ENCODE assay signal across 8 mouse cellular contexts in the genomic region with DNA sequence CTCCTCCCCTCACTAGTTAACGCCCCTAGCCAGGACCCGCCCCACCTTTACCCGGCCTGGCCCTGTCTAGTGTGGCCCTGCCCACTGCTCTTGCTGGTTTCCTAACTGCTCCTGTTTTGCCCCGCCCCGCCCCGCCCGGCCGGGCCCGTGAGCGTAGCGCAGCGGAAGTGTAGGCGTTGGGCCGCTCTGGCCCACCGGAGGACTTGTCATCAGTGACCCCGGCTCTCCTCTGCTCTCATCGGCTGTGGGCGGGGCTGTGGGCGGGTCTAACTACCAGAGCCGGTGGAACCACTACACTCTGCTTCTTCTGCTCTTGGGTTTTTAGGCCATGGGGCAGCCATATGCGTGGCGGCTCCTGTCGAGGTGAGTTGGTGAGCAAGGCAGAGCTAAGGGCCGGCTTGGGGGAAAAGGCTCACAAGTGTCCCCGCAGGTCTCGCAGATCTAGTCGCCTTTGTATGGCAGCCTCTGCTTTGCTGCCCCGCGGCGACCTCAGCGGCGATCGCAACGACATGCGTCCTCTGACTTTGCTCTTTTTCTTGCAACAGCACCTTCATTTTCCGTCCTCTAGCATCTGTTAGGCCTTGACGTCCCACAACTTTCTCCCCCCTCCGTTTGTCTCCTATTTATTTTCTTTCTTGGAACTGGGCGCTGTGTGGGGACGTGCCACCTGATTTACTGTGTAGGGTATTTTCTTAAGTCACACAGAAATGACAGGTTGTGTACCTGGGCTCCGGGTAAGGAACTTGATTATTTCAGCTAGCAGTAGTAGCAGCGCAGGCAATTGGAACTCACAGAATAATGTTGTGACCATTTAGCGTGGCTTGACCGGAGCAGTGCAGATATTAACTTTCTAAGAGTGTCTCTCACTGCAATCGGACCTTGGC. TPM values are rescaled to one million over a fixed set of nuclear protein-coding genes. Genes with fewer than 3 reads are reported as not detected.
DNase-seq lines count a peak whose midpoint lies in the region; ATAC-seq lines count a peak whose summit lies in the region.

Gene Hibch, plus strand, starts transcription at position 148 of the 884 bp plus-strand sequence.

- peak within 1 kb of the TSS; percentile 58 for H3K4me3 ChIP-seq in forebrain, embryonic 14.5 days (ENCODE audit: low read depth, low read length)
- peak within 1 kb of the TSS; percentile 65 for H3K4me3 ChIP-seq in neural tube, embryonic 15.5 days (replicated peaks)

- no peaks in the 10 kb centered on the region for H3K9me3 ChIP-seq in forebrain, embryonic 14.5 days (replicated peaks; ENCODE audit: control insufficient read depth, low read length)
- no peaks in the 10 kb centered on the region for H3K9me3 ChIP-seq in neural tube, embryonic 15.5 days (replicated peaks)

- peak within 1 kb of the TSS; percentile 14; the same call in 1 of the 2 replicates for H3K27ac ChIP-seq in forebrain, embryonic 14.5 days (ENCODE audit: low read depth, low read length)
- H3K27ac ChIP-seq in neural tube, embryonic 15.5 days (replicated peaks): peak within 1 kb of the TSS; percentile 89

- DNase-seq in ES-CJ7 (ENCODE audit: low read depth, low spot score): peak; percentile 99
- DNase-seq in cerebellum, adult 11 months: peak; percentile 98
- DNase-seq in forebrain, embryonic 14.5 days (ENCODE audit: low spot score): peak; percentile 98
- peak; percentile 97 to 98 for DNase-seq in heart, postnatal 14 days
- DNase-seq in layer of hippocampus, adult 11-12 months (ENCODE audit: low spot score): peak; percentile 98
- DNase-seq in lung, adult 18-20 months: peak; percentile 99 to 100
- DNase-seq in testis, postnatal 14 days (ENCODE audit: low spot score): peak; percentile 97

- H3K4me1 ChIP-seq in forebrain, embryonic 14.5 days (ENCODE audit: control insufficient read depth, insufficient read depth, low read length): peaks cover 4% of the 10 kb centered on the region; the same call in 1 of the 2 replicates
- peaks cover 13% of the 10 kb centered on the region for H3K4me1 ChIP-seq in neural tube, embryonic 15.5 days

- intact Hi-C loops in heart, postnatal 14 days (cut with DNase I): loop anchor here (1.0 kb wide), 1 partner anchor 28 kb away; the partner anchor contains the start of gene Inpp1

- H3K9ac ChIP-seq in forebrain, embryonic 14.5 days (ENCODE audit: low read length): peak within 1 kb of the TSS; percentile 71
- peak within 1 kb of the TSS; percentile 75 for H3K9ac ChIP-seq in neural tube, embryonic 15.5 days (replicated peaks)

- peak within 1 kb of the TSS; percentile 71 for H3K4me2 ChIP-seq in forebrain, embryonic 14.5 days (ENCODE audit: low read length)
- peak within 1 kb of the TSS; percentile 75 for H3K4me2 ChIP-seq in neural tube, embryonic 15.5 days

- H3K27me3 ChIP-seq in forebrain, embryonic 14.5 days (replicated peaks; ENCODE audit: control insufficient read depth, insufficient read depth, low read length): no peaks in the 10 kb centered on the region
- H3K27me3 ChIP-seq in neural tube, embryonic 15.5 days (replicated peaks): no peaks in the 10 kb centered on the region

- peak; percentile 100 for ATAC-seq in forebrain, embryonic 14.5 days
- ATAC-seq in neural tube, embryonic 15.5 days (ENCODE audit: low FRiP score): peak; percentile 100

- H3K36me3 ChIP-seq in forebrain, embryonic 14.5 days (ENCODE audit: control insufficient read depth, insufficient read depth, low read length): no peaks in the 10 kb centered on the region
- H3K36me3 ChIP-seq in neural tube, embryonic 15.5 days: no peaks in the 10 kb centered on the region

- WGBS in forebrain, embryonic 14.5 days: 3% methylated on average over 45 of the region's 45 CpGs
- 2% methylated on average over 45 of the region's 45 CpGs for WGBS in neural tube, embryonic 15.5 days

RNA-seq across cellular contexts. Expression of gene Hibch, which starts in this region (rescaled TPM):
- polyA plus RNA-seq in forebrain, embryonic 14.5 days (2014; fragmentation: Nextera tagmentation; extraction: Ambion mirVana): 25.0 and 25.9 TPM in 2 replicates
- total RNA-seq in heart, postnatal 14 days (2021): 10 to 100 TPM; 69.5 to 74.9 TPM
- 29.2 and 30.9 TPM in 2 replicates for polyA plus RNA-seq in neural tube, embryonic 15.5 days (2015; fragmentation: Nextera tagmentation; extraction: Ambion mirVana)

Comparison
In these comparisons a context has a peak if more than half of its experiments do, and no peak if none do; other contexts are left out.
1. Peak in every context shown above with its lines: DNase-seq, ATAC-seq, H3K4me3 ChIP-seq and H3K27ac ChIP-seq.